ENCODE assay signal across 8 mouse cellular contexts in genomic region chr11:59302700-59303569, GRCm38 (mm10). TPM values are rescaled to one million over a fixed set of nuclear protein-coding genes. Genes with fewer than 3 reads are reported as not detected.
DNase-seq lines count a peak whose midpoint lies in the region; ATAC-seq and TF ChIP-seq lines count a peak whose summit lies in the region.

No protein-coding gene starts in this region.

- peak; percentile 72 for DNase-seq in CD4-positive, CD25-positive, alpha-beta regulatory T cell, adult 2 months (ENCODE audit: low read depth, low spot score)
- peak; percentile 94 for DNase-seq in brain, adult 2 months (ENCODE audit: low read depth, low spot score)
- peak; percentile 91 for DNase-seq in forebrain, embryonic 11.5 days (ENCODE audit: low spot score)
- peak; percentile 91 for DNase-seq in heart, postnatal 4 days
- DNase-seq in left cerebral cortex, adult 2 months (ENCODE audit: extremely low spot score in 1 of 2, low spot score in 2 of 2), result peak; percentile 80 to 81
- DNase-seq in splenic B cell, adult 2 months (ENCODE audit: low read depth, low spot score), result peak; percentile 60

- ATAC-seq in CD4-positive, CD25-positive, alpha-beta regulatory T cell, adult 4 months, result no peak
- ATAC-seq in forebrain, embryonic 11.5 days (replicated peaks; ENCODE audit: low FRiP score), result peak; percentile 55; the same call in 1 of the 2 replicates
- ATAC-seq in midbrain, embryonic 15.5 days (replicated peaks), result peak; percentile 52; the same call in 1 of the 2 replicates

- no peak overlapping the region for H3K4me2 ChIP-seq in forebrain, embryonic 11.5 days (ENCODE audit: low read depth, low read length, severe bottlenecking)
- H3K4me2 ChIP-seq in midbrain, embryonic 15.5 days, result no peak overlapping the region

- H3K4me3 ChIP-seq in forebrain, embryonic 11.5 days (ENCODE audit: low read depth, low read length), result no peak overlapping the region
- no peak overlapping the region for H3K4me3 ChIP-seq in left cerebral cortex, adult 2 months
- no peak overlapping the region for H3K4me3 ChIP-seq in midbrain, embryonic 15.5 days

- no peak overlapping the region for H3K9ac ChIP-seq in forebrain, embryonic 11.5 days (ENCODE audit: low read length)
- H3K9ac ChIP-seq in midbrain, embryonic 15.5 days, result no peak overlapping the region

- no peaks in the 10 kb centered on the region for H3K9me3 ChIP-seq in forebrain, embryonic 11.5 days (ENCODE audit: control insufficient read depth, low read length)
- H3K9me3 ChIP-seq in midbrain, embryonic 15.5 days, result no peaks in the 10 kb centered on the region

- H3K27me3 ChIP-seq in forebrain, embryonic 11.5 days (ENCODE audit: control insufficient read depth, insufficient read depth, low read length), result peaks cover 46% of the 10 kb centered on the region
- H3K27me3 ChIP-seq in midbrain, embryonic 15.5 days (replicated peaks), result peaks cover 77% of the 10 kb centered on the region
- H3K27me3 ChIP-seq in splenic B cell, adult 2 months (ENCODE audit: control insufficient read depth, insufficient read depth, low read length, poor library complexity, severe bottlenecking), result peaks cover 2% of the 10 kb centered on the region; the same call in 1 of the 2 replicates

- H3K27ac ChIP-seq in forebrain, embryonic 11.5 days (ENCODE audit: low read depth, low read length), result no peak overlapping the region
- no peak overlapping the region for H3K27ac ChIP-seq in left cerebral cortex, adult 2 months
- H3K27ac ChIP-seq in midbrain, embryonic 15.5 days, result no peak overlapping the region

- 31% methylated on average over 5 of the region's 10 CpGs for WGBS in forebrain, embryonic 11.5 days
- WGBS in midbrain, embryonic 15.5 days, result 32% methylated on average over 7 of the region's 10 CpGs

- H3K4me1 ChIP-seq in forebrain, embryonic 11.5 days (replicated peaks; ENCODE audit: control insufficient read depth, insufficient read depth, low read length), result peaks cover 12% of the 10 kb centered on the region
- H3K4me1 ChIP-seq in midbrain, embryonic 15.5 days, result peaks cover 21% of the 10 kb centered on the region

- peak; percentile 67 for TF ChIP-seq CTCF in left cerebral cortex, adult 2 months (IDR thresholded peaks at IDR 0.05)

- no peaks in the 10 kb centered on the region for H3K36me3 ChIP-seq in forebrain, embryonic 11.5 days (ENCODE audit: control insufficient read depth, insufficient read depth, low read length)
- no peaks in the 10 kb centered on the region for H3K36me3 ChIP-seq in midbrain, embryonic 15.5 days (replicated peaks)
- H3K36me3 ChIP-seq in splenic B cell, adult 2 months (ENCODE audit: control insufficient read depth, insufficient read depth, low read length, poor library complexity, severe bottlenecking), result no peaks in the 10 kb centered on the region

- intact Hi-C loops in left cerebral cortex, adult 2 months (cut with DNase I), result no loop called here

RNA-seq across cellular contexts. Expression of gene Wnt9a, which starts 3.8 kb away (rescaled TPM):
- not detected for polyA plus RNA-seq in CD4-positive, CD25-positive, alpha-beta regulatory T cell, adult 4 months (2017; shearing (Covaris generic))
- 4.3 and 4.7 TPM in 2 replicates for polyA plus RNA-seq in forebrain, embryonic 11.5 days (2014; fragmentation: Nextera tagmentation; extraction: Ambion mirVana)
- total RNA-seq in heart, postnatal 4 days (2021), result 1 to 10 TPM; 5.6 to 5.7 TPM
- total RNA-seq in left cerebral cortex, adult 2 months (2021), result 10 to 100 TPM; 12.2 to 19.7 TPM
- polyA plus RNA-seq in midbrain, embryonic 15.5 days (2015; fragmentation: Nextera tagmentation; extraction: Ambion mirVana), result 3.8 and 3.9 TPM in 2 replicates

RNA-seq across cellular contexts. Expression of gene Wnt3a, which starts 12.4 kb away (rescaled TPM):
- polyA plus RNA-seq in CD4-positive, CD25-positive, alpha-beta regulatory T cell, adult 4 months (2017; shearing (Covaris generic)), result not detected
- 4.9 and 5.9 TPM in 2 replicates for polyA plus RNA-seq in forebrain, embryonic 11.5 days (2014; fragmentation: Nextera tagmentation; extraction: Ambion mirVana)
- total RNA-seq in heart, postnatal 4 days (2021), result not detected
- not detected for total RNA-seq in left cerebral cortex, adult 2 months (2021)
- polyA plus RNA-seq in midbrain, embryonic 15.5 days (2015; fragmentation: Nextera tagmentation; extraction: Ambion mirVana), result 0.43 and 0.61 TPM in 2 replicates
